Mouse (Mus musculus): ENCODE results near the gene Frmpd2. TPM values are rescaled to one million over a fixed set of nuclear protein-coding genes. Genes with fewer than 3 reads are reported as not detected.

Frmpd2 gene
- total RNA-seq, 1 experiment = not detected

DNA sequence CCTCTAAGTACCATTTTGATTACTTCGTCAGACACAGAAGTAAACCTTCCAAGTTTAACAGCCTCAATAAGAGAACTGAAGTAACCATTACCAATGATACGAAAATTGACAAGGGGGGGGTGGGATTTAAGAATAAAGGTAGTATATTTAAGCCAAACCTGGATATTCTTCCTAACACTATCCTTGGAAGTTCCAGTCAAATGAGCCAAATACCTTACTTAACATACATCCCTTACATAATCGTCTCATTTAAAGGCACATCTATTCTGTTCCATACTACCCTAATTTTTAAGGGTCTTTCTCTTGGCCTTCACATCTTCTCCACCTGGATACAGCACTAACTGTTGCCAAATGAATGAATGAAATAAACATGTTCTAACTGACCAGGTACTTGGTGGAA lies 25.5 kb upstream of the Frmpd2 start:
- Histone ChIP-seq H3K36me3 (ENCODE audit: control insufficient read depth, insufficient read depth, low read length, poor library complexity, severe bottlenecking) (no peaks in the 10 kb centered on the region), H3K4me1 (ENCODE audit: control insufficient read depth in 2 of 2, insufficient read depth in 2 of 2, low read length in 2 of 2, poor library complexity in 1 of 2) (peaks cover 2% of the 10 kb centered on the region in 2 experiments; a peak in 2 of 4 replicates), H3K9me3 (ENCODE audit: control insufficient read depth, insufficient read depth, low read depth, low read length) (no peaks in the 10 kb centered on the region), H3K27ac (ENCODE audit: insufficient read depth, low read depth, low read length, poor library complexity, severe bottlenecking) (no peak overlapping the region), H3K9ac (ENCODE audit: insufficient read depth, low read depth, low read length, poor library complexity, severe bottlenecking) (no peak overlapping the region; the same call in 1 of the 2 replicates), H3K4me3 (ENCODE audit: insufficient read depth in 1 of 2, low read depth in 1 of 2, low read length in 2 of 2, poor library complexity in 1 of 2, severe bottlenecking in 1 of 2) (peak overlapping the region; percentile 90 to 96)
- no peak for DNase-seq (ENCODE audit: low read depth, low spot score)
- in situ Hi-C loops (cut with MboI; ENCODE audit: low sequenced_read_pairs in 2 of 2, unreplicated experiment in 2 of 2) = no loop called here
- TF ChIP-seq HCFC1 (IDR thresholded peaks at IDR 0.05; ENCODE audit: borderline replicate concordance, insufficient read depth, low read length) (no peak), ZNF384 (IDR thresholded peaks at IDR 0.05; ENCODE audit: low read depth, low read length) (no peak), ZC3H11A (IDR thresholded peaks at IDR 0.05; ENCODE audit: borderline replicate concordance, low read depth, low read length) (no peak), MAFK (IDR thresholded peaks at IDR 0.05; ENCODE audit: insufficient read depth, low read depth, low read length) (no peak), CHD2 (IDR thresholded peaks at IDR 0.05; ENCODE audit: low read depth, low read length) (no peak)

GRCm38 (mm10) chr14:33446561-33447023 lies 24.9 kb upstream of the Frmpd2 start:
- 0 out of 2 replicates have a peak overlapping the region, but pooled peaks have one; percentile 42 for H3K27ac ChIP-seq (ENCODE audit: insufficient read depth, low read depth, low read length, poor library complexity, severe bottlenecking)
- peak overlapping the region; percentile 93 for H3K9ac ChIP-seq (ENCODE audit: insufficient read depth, low read depth, low read length, poor library complexity, severe bottlenecking)
- H3K4me3 ChIP-seq (ENCODE audit: insufficient read depth in 1 of 2, low read depth in 1 of 2, low read length in 2 of 2, poor library complexity in 1 of 2, severe bottlenecking in 1 of 2) = peak overlapping the region; percentile 90 to 96
- no peaks in the 10 kb centered on the region for H3K9me3 ChIP-seq (ENCODE audit: control insufficient read depth, insufficient read depth, low read depth, low read length)
- no peaks in the 10 kb centered on the region for H3K36me3 ChIP-seq (ENCODE audit: control insufficient read depth, insufficient read depth, low read length, poor library complexity, severe bottlenecking)
- H3K4me1 ChIP-seq (ENCODE audit: control insufficient read depth in 2 of 2, insufficient read depth in 2 of 2, low read length in 2 of 2, poor library complexity in 1 of 2) = peaks cover 2% of the 10 kb centered on the region in 2 experiments; a peak in 2 of 4 replicates
- in situ Hi-C loops (cut with MboI; ENCODE audit: low sequenced_read_pairs in 2 of 2, unreplicated experiment in 2 of 2) = no loop called here
- TF ChIP-seq MAFK (IDR thresholded peaks at IDR 0.05; ENCODE audit: insufficient read depth, low read depth, low read length) = no peak
- TF ChIP-seq ZC3H11A (IDR thresholded peaks at IDR 0.05; ENCODE audit: borderline replicate concordance, low read depth, low read length) = no peak
- no peak for TF ChIP-seq CHD2 (IDR thresholded peaks at IDR 0.05; ENCODE audit: low read depth, low read length)
- no peak for TF ChIP-seq ZNF384 (IDR thresholded peaks at IDR 0.05; ENCODE audit: low read depth, low read length)
- TF ChIP-seq HCFC1 (IDR thresholded peaks at IDR 0.05; ENCODE audit: borderline replicate concordance, insufficient read depth, low read length) = no peak
- DNase-seq (ENCODE audit: low read depth, low spot score) = no peak

DNA sequence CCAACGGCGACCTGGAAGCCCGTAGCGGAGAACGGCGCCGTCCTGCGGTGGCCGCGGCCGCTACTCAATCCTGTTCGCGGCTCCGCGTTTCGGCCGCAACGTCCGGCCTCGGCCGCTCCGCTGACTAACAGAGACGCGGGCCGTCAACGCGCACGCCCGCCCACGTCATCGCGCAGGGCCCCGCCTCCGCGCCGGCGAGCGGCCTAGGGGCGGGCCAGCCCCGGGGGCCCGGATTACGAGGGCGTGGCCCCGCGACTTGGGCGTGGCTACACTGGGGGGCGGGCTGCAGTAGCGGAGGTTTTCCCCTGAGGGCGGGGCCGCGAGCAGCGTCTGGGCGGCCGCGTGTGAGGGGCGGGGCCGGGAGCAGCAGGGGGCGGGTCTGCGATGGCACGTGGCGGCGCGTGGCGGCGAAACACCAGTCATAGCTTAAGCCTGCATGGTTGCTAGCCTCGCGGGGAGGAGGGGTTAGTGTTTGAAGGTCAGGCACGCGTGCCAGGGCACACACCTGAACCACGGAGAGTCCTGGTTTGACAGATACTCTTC lies 24.4 kb upstream of the Frmpd2 start, which contains the start of gene Mapk8:
Gene Mapk8 (minus strand): TSS at position 132 of the 543 bp plus-strand sequence.
- in situ Hi-C loops (cut with MboI; ENCODE audit: low sequenced_read_pairs in 2 of 2, unreplicated experiment in 2 of 2) = no loop called here
- H3K9me3 ChIP-seq (ENCODE audit: control insufficient read depth, insufficient read depth, low read depth, low read length) = no peaks in the 10 kb centered on the region
- H3K27ac ChIP-seq (ENCODE audit: insufficient read depth, low read depth, low read length, poor library complexity, severe bottlenecking) = 0 out of 2 replicates have a peak within 1 kb of the TSS, but pooled peaks have one; percentile 42
- H3K4me1 ChIP-seq (ENCODE audit: control insufficient read depth in 2 of 2, insufficient read depth in 2 of 2, low read length in 2 of 2, poor library complexity in 1 of 2) = peaks cover 2% of the 10 kb centered on the region in 2 experiments; a peak in 2 of 4 replicates
- peak within 1 kb of the TSS; percentile 90 to 96 for H3K4me3 ChIP-seq (ENCODE audit: insufficient read depth in 1 of 2, low read depth in 1 of 2, low read length in 2 of 2, poor library complexity in 1 of 2, severe bottlenecking in 1 of 2)
- no peaks in the 10 kb centered on the region for H3K36me3 ChIP-seq (ENCODE audit: control insufficient read depth, insufficient read depth, low read length, poor library complexity, severe bottlenecking)
- peak; percentile 81 for DNase-seq (ENCODE audit: low read depth, low spot score)
- peak within 1 kb of the TSS; percentile 93 for H3K9ac ChIP-seq (ENCODE audit: insufficient read depth, low read depth, low read length, poor library complexity, severe bottlenecking)
- TF ChIP-seq ZC3H11A (IDR thresholded peaks at IDR 0.05; ENCODE audit: borderline replicate concordance, low read depth, low read length) (no peak), HCFC1 (IDR thresholded peaks at IDR 0.05; ENCODE audit: borderline replicate concordance, insufficient read depth, low read length) (no peak), CHD2 (IDR thresholded peaks at IDR 0.05; ENCODE audit: low read depth, low read length) (no peak), MAFK (IDR thresholded peaks at IDR 0.05; ENCODE audit: insufficient read depth, low read depth, low read length) (no peak), ZNF384 (IDR thresholded peaks at IDR 0.05; ENCODE audit: low read depth, low read length) (no peak)

DNA sequence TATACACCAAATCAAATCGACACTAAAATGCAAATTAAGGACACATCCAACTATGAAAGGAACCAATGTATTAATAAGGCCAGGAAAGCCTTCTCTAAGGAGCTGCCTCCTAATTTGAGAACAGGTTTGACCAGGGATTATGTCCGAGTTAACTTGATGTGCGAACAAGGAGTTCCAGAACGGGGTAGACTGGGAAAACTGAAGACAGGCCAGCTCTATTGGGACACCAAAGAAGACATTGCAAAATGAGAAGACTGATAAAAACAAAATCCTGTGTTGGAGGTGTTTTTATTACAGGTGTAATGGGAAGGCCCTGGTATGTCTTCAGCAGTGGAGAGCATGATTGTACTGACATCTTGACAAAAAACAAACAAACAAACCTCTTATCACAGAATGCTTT lies 23.2 kb upstream of the Frmpd2 start:
- Histone ChIP-seq H3K27ac (ENCODE audit: insufficient read depth, low read depth, low read length, poor library complexity, severe bottlenecking) (no peak overlapping the region), H3K36me3 (ENCODE audit: control insufficient read depth, insufficient read depth, low read length, poor library complexity, severe bottlenecking) (no peaks in the 10 kb centered on the region), H3K4me3 (ENCODE audit: insufficient read depth in 1 of 2, low read depth in 1 of 2, low read length in 2 of 2, poor library complexity in 1 of 2, severe bottlenecking in 1 of 2) (no peak overlapping the region), H3K4me1 (ENCODE audit: control insufficient read depth in 2 of 2, insufficient read depth in 2 of 2, low read length in 2 of 2, poor library complexity in 1 of 2) (peaks cover 2% of the 10 kb centered on the region in 2 experiments; a peak in 2 of 4 replicates), H3K9me3 (ENCODE audit: control insufficient read depth, insufficient read depth, low read depth, low read length) (no peaks in the 10 kb centered on the region), H3K9ac (ENCODE audit: insufficient read depth, low read depth, low read length, poor library complexity, severe bottlenecking) (no peak overlapping the region)
- no peak for DNase-seq (ENCODE audit: low read depth, low spot score)
- in situ Hi-C loops (cut with MboI; ENCODE audit: low sequenced_read_pairs in 2 of 2, unreplicated experiment in 2 of 2) = no loop called here
- TF ChIP-seq HCFC1 (IDR thresholded peaks at IDR 0.05; ENCODE audit: borderline replicate concordance, insufficient read depth, low read length) = no peak
- no peak for TF ChIP-seq ZC3H11A (IDR thresholded peaks at IDR 0.05; ENCODE audit: borderline replicate concordance, low read depth, low read length)
- TF ChIP-seq ZNF384 (IDR thresholded peaks at IDR 0.05; ENCODE audit: low read depth, low read length) = no peak
- TF ChIP-seq CHD2 (IDR thresholded peaks at IDR 0.05; ENCODE audit: low read depth, low read length) = no peak
- TF ChIP-seq MAFK (IDR thresholded peaks at IDR 0.05; ENCODE audit: insufficient read depth, low read depth, low read length) = no peak
